Mouse (Mus musculus): Measurements from ENCODE around the gene Arhgap8. TPM values are rescaled to one million over a fixed set of nuclear protein-coding genes. Genes with fewer than 3 reads are reported as not detected.
A peak's percentile ranks its signal among the peaks of the same experiment; 100 is the strongest.

Arhgap8 gene
- 3.1 and 4.6 TPM in 2 replicates for polyA plus RNA-seq (2014; fragmentation: Nextera tagmentation; extraction: Ambion mirVana)

GRCm38 (mm10) chr15:84719791-84720190 lies at the start of gene Arhgap8:
Arhgap8 (plus strand) TSS chr15:84720052.
- peaks cover 11% of the 10 kb centered on the region; the same call in 1 of the 2 replicates for H3K27me3 ChIP-seq (replicated peaks; ENCODE audit: control insufficient read depth, insufficient read depth, low read length)
- ATAC-seq (ENCODE audit: low read depth) = peak; percentile 77
- H3K4me2 ChIP-seq (ENCODE audit: low read depth, low read length) = peak within 1 kb of the TSS; percentile 81
- peak; percentile 61 for DNase-seq (ENCODE audit: low spot score)
- H3K9me3 ChIP-seq (ENCODE audit: control insufficient read depth, low read length) = no peaks in the 10 kb centered on the region
- 2% methylated on average over 14 of the region's 24 CpGs for WGBS
- H3K36me3 ChIP-seq (ENCODE audit: control insufficient read depth, insufficient read depth, low read length) = no peaks in the 10 kb centered on the region
- peak within 1 kb of the TSS; percentile 53 for H3K9ac ChIP-seq (ENCODE audit: low read depth, low read length)
- peaks cover 17% of the 10 kb centered on the region for H3K4me1 ChIP-seq (ENCODE audit: control insufficient read depth, insufficient read depth, low read length)
- H3K27ac ChIP-seq (replicated peaks; ENCODE audit: low read depth, low read length) = 0 out of 2 replicates have a peak within 1 kb of the TSS, but pooled peaks have one; percentile 28
- peak within 1 kb of the TSS; percentile 42 for H3K4me3 ChIP-seq (ENCODE audit: low read depth, low read length)

- no peaks in the 10 kb centered on the region for H3K9me3 ChIP-seq (ENCODE audit: control insufficient read depth, low read length)
- WGBS = 60% methylated on average over 4 of the region's 4 CpGs
- no peak overlapping the region for H3K27ac ChIP-seq (replicated peaks; ENCODE audit: low read depth, low read length)
- H3K4me3 ChIP-seq (ENCODE audit: low read depth, low read length) = no peak overlapping the region
- no peak overlapping the region for H3K9ac ChIP-seq (ENCODE audit: low read depth, low read length)
- no peaks in the 10 kb centered on the region for H3K36me3 ChIP-seq (ENCODE audit: control insufficient read depth, insufficient read depth, low read length)
- H3K4me2 ChIP-seq (ENCODE audit: low read depth, low read length) = no peak overlapping the region
- ATAC-seq (ENCODE audit: low read depth) = no peak
- no peak for DNase-seq (ENCODE audit: low spot score)
- no peaks in the 10 kb centered on the region for H3K4me1 ChIP-seq (ENCODE audit: control insufficient read depth, insufficient read depth, low read length)
- no peaks in the 10 kb centered on the region for H3K27me3 ChIP-seq (replicated peaks; ENCODE audit: control insufficient read depth, insufficient read depth, low read length)
These were observed 49.2 kb upstream of the Arhgap8 start for GRCm38 (mm10) chr15:84670657-84671055.

- H3K4me2 ChIP-seq (ENCODE audit: low read depth, low read length) = no peak overlapping the region
- no peaks in the 10 kb centered on the region for H3K36me3 ChIP-seq (ENCODE audit: control insufficient read depth, insufficient read depth, low read length)
- no peak overlapping the region for H3K9ac ChIP-seq (ENCODE audit: low read depth, low read length)
- no peak for ATAC-seq (ENCODE audit: low read depth)
- no peaks in the 10 kb centered on the region for H3K4me1 ChIP-seq (ENCODE audit: control insufficient read depth, insufficient read depth, low read length)
- no peak overlapping the region for H3K27ac ChIP-seq (replicated peaks; ENCODE audit: low read depth, low read length)
- 45% methylated on average over 9 of the region's 9 CpGs for WGBS
- no peak overlapping the region for H3K4me3 ChIP-seq (ENCODE audit: low read depth, low read length)
- peak; percentile 65 for DNase-seq (ENCODE audit: low spot score)
- H3K27me3 ChIP-seq (replicated peaks; ENCODE audit: control insufficient read depth, insufficient read depth, low read length) = no peaks in the 10 kb centered on the region
- no peaks in the 10 kb centered on the region for H3K9me3 ChIP-seq (ENCODE audit: control insufficient read depth, low read length)
These were observed 48.2 kb upstream of the Arhgap8 start for GRCm38 (mm10) chr15:84671401-84672307.

GRCm38 (mm10) chr15:84672308-84672615 lies 47.6 kb upstream of the Arhgap8 start:
- WGBS = 69% methylated on average over 4 of the region's 4 CpGs
- H3K27ac ChIP-seq (replicated peaks; ENCODE audit: low read depth, low read length) = no peak overlapping the region
- H3K27me3 ChIP-seq (replicated peaks; ENCODE audit: control insufficient read depth, insufficient read depth, low read length) = no peaks in the 10 kb centered on the region
- H3K4me1 ChIP-seq (ENCODE audit: control insufficient read depth, insufficient read depth, low read length) = no peaks in the 10 kb centered on the region
- DNase-seq (ENCODE audit: low spot score) (no peak), ATAC-seq (ENCODE audit: low read depth) (no peak)
- no peaks in the 10 kb centered on the region for H3K36me3 ChIP-seq (ENCODE audit: control insufficient read depth, insufficient read depth, low read length)
- no peaks in the 10 kb centered on the region for H3K9me3 ChIP-seq (ENCODE audit: control insufficient read depth, low read length)
- no peak overlapping the region for H3K4me3 ChIP-seq (ENCODE audit: low read depth, low read length)
- H3K4me2 ChIP-seq (ENCODE audit: low read depth, low read length) = no peak overlapping the region
- H3K9ac ChIP-seq (ENCODE audit: low read depth, low read length) = no peak overlapping the region

- H3K27me3 ChIP-seq (replicated peaks; ENCODE audit: control insufficient read depth, insufficient read depth, low read length) = no peaks in the 10 kb centered on the region
- H3K27ac ChIP-seq (replicated peaks; ENCODE audit: low read depth, low read length) = no peak overlapping the region
- no peak overlapping the region for H3K4me3 ChIP-seq (ENCODE audit: low read depth, low read length)
- H3K4me1 ChIP-seq (ENCODE audit: control insufficient read depth, insufficient read depth, low read length) = no peaks in the 10 kb centered on the region
- no peak for DNase-seq (ENCODE audit: low spot score)
- no peak for ATAC-seq (ENCODE audit: low read depth)
- no peak overlapping the region for H3K4me2 ChIP-seq (ENCODE audit: low read depth, low read length)
- H3K9ac ChIP-seq (ENCODE audit: low read depth, low read length) = no peak overlapping the region
- H3K36me3 ChIP-seq (ENCODE audit: control insufficient read depth, insufficient read depth, low read length) = no peaks in the 10 kb centered on the region
- H3K9me3 ChIP-seq (ENCODE audit: control insufficient read depth, low read length) = no peaks in the 10 kb centered on the region
- WGBS = 82% methylated on average over 3 of the region's 3 CpGs
These were observed 47.2 kb upstream of the Arhgap8 start for GRCm38 (mm10) chr15:84672616-84673015.

- no peaks in the 10 kb centered on the region for H3K4me1 ChIP-seq (ENCODE audit: control insufficient read depth, insufficient read depth, low read length)
- ATAC-seq (ENCODE audit: low read depth) = no peak
- no peak overlapping the region for H3K4me3 ChIP-seq (ENCODE audit: low read depth, low read length)
- no peaks in the 10 kb centered on the region for H3K36me3 ChIP-seq (ENCODE audit: control insufficient read depth, insufficient read depth, low read length)
- no peaks in the 10 kb centered on the region for H3K9me3 ChIP-seq (ENCODE audit: control insufficient read depth, low read length)
- H3K27ac ChIP-seq (replicated peaks; ENCODE audit: low read depth, low read length) = no peak overlapping the region
- no peak overlapping the region for H3K9ac ChIP-seq (ENCODE audit: low read depth, low read length)
- no peak for DNase-seq (ENCODE audit: low spot score)
- H3K27me3 ChIP-seq (replicated peaks; ENCODE audit: control insufficient read depth, insufficient read depth, low read length) = no peaks in the 10 kb centered on the region
- no peak overlapping the region for H3K4me2 ChIP-seq (ENCODE audit: low read depth, low read length)
- WGBS = 85% methylated on average over 9 of the region's 11 CpGs
These were observed 45.4 kb upstream of the Arhgap8 start for GRCm38 (mm10) chr15:84674329-84675067.

GRCm38 (mm10) chr15:84675317-84675716 lies 44.5 kb upstream of the Arhgap8 start:
- Histone ChIP-seq H3K27me3 (replicated peaks; ENCODE audit: control insufficient read depth, insufficient read depth, low read length) (no peaks in the 10 kb centered on the region), H3K4me2 (ENCODE audit: low read depth, low read length) (no peak overlapping the region), H3K36me3 (ENCODE audit: control insufficient read depth, insufficient read depth, low read length) (no peaks in the 10 kb centered on the region), H3K9ac (ENCODE audit: low read depth, low read length) (no peak overlapping the region), H3K4me1 (ENCODE audit: control insufficient read depth, insufficient read depth, low read length) (peaks cover 3% of the 10 kb centered on the region; the same call in 1 of the 2 replicates), H3K27ac (replicated peaks; ENCODE audit: low read depth, low read length) (no peak overlapping the region), H3K9me3 (ENCODE audit: control insufficient read depth, low read length) (no peaks in the 10 kb centered on the region), H3K4me3 (ENCODE audit: low read depth, low read length) (no peak overlapping the region)
- ATAC-seq (ENCODE audit: low read depth) (no peak), DNase-seq (ENCODE audit: low spot score) (no peak)
- 70% methylated on average over 8 of the region's 8 CpGs for WGBS

- 69% methylated on average over 11 of the region's 11 CpGs for WGBS
- no peak for ATAC-seq (ENCODE audit: low read depth)
- no peaks in the 10 kb centered on the region for H3K27me3 ChIP-seq (replicated peaks; ENCODE audit: control insufficient read depth, insufficient read depth, low read length)
- no peak for DNase-seq (ENCODE audit: low spot score)
- H3K9me3 ChIP-seq (ENCODE audit: control insufficient read depth, low read length) = no peaks in the 10 kb centered on the region
- H3K9ac ChIP-seq (ENCODE audit: low read depth, low read length) = no peak overlapping the region
- no peak overlapping the region for H3K4me2 ChIP-seq (ENCODE audit: low read depth, low read length)
- H3K4me3 ChIP-seq (ENCODE audit: low read depth, low read length) = no peak overlapping the region
- H3K27ac ChIP-seq (replicated peaks; ENCODE audit: low read depth, low read length) = no peak overlapping the region
- H3K4me1 ChIP-seq (ENCODE audit: control insufficient read depth, insufficient read depth, low read length) = peaks cover 16% of the 10 kb centered on the region; the same call in 1 of the 2 replicates
- H3K36me3 ChIP-seq (ENCODE audit: control insufficient read depth, insufficient read depth, low read length) = no peaks in the 10 kb centered on the region
These were observed 41.9 kb upstream of the Arhgap8 start for GRCm38 (mm10) chr15:84677943-84678342.
